Mouse (Mus musculus) testis, adult 2 months (tissue): ENCODE measurements around the gene Ccdc97.

Source experiments
- CTCF ChIP-seq: fragments of 200-500 bp; IDR thresholded peaks from 2 replicates; pipeline ENCODE4 v1.5.1; 2012; ENCODE audit warnings: low read depth, mild to moderate bottlenecking, inconsistent platforms, low read length, moderate library complexity; ENCODE audit not compliant: control insufficient read depth, insufficient read depth, insufficient replicate concordance
- POLR2A ChIP-seq: fragments of 200-500 bp; IDR thresholded peaks from 2 replicates; pipeline ENCODE4 v1.6.1; 2012; ENCODE audit warnings: low read depth, mild to moderate bottlenecking, inconsistent platforms, low read length, moderate library complexity; ENCODE audit not compliant: control insufficient read depth

- TF ChIP-seq CTCF: no peak
- TF ChIP-seq POLR2A: no peak
Measured at GRCm38 (mm10) chr7:25670096-25670495, 48.8 kb downstream of the Ccdc97 start.
